Mouse (Mus musculus) cerebellum, adult 2 months (tissue): ENCODE measurements at regions not wholly inside any gene's neighbourhood (a gene's known extent, or its start where the extent isn't known, plus 50 kb on each side); places are given as distances from the start of the nearest gene placed in this dataset.

Experiments
- DNase-seq, 2 experiments: peaks; one replicate each; pipeline ENCODE4 v3.0.0; 2021
- H3K27ac ChIP-seq: fragments of 200-500 bp; 2 replicates; pipeline ENCODE4 v1.5.1; 2012; ENCODE audit warnings: low read length, control low read depth, inconsistent platforms; ENCODE audit not compliant: insufficient read depth
- H3K27me3 ChIP-seq: fragments of 200-500 bp; 2 replicates; pipeline ENCODE4 v1.6.1; 2012; ENCODE audit warnings: inconsistent platforms, mild to moderate bottlenecking, low read length, moderate library complexity; ENCODE audit not compliant: control insufficient read depth, insufficient read depth
- H3K4me1 ChIP-seq: fragments of 200-500 bp; 2 replicates; pipeline ENCODE4 v1.6.1; 2011; ENCODE audit warnings: low read length; ENCODE audit not compliant: control insufficient read depth, insufficient read depth
- H3K4me3 ChIP-seq: fragments of 200-500 bp; replicated peaks from 2 replicates; pipeline ENCODE3; 2011; ENCODE audit warnings: mild to moderate bottlenecking, low read depth, low read length, control low read depth; ENCODE audit not compliant: insufficient read depth
- CTCF ChIP-seq: fragments of 200-500 bp; IDR thresholded peaks from 2 replicates; pipeline ENCODE4 v1.5.1; 2011; ENCODE audit warnings: low read depth, mild to moderate bottlenecking, control low read depth, low read length, moderate library complexity, borderline replicate concordance; ENCODE audit not compliant: insufficient read depth
- POLR2A ChIP-seq: fragments of 200-500 bp; IDR thresholded peaks from 2 replicates; pipeline ENCODE4 v1.6.1; 2011; ENCODE audit warnings: low read length, control low read depth, borderline replicate concordance; ENCODE audit not compliant: insufficient read depth
- WGBS: fragments of 180-500 bp; shearing (Covaris S2); methylation state at CpG from one replicate; pipeline ENCODE4 v1.1.7; 2018; 5-methylcytosine and 5-hydroxymethylcytosine counted together

DNA sequence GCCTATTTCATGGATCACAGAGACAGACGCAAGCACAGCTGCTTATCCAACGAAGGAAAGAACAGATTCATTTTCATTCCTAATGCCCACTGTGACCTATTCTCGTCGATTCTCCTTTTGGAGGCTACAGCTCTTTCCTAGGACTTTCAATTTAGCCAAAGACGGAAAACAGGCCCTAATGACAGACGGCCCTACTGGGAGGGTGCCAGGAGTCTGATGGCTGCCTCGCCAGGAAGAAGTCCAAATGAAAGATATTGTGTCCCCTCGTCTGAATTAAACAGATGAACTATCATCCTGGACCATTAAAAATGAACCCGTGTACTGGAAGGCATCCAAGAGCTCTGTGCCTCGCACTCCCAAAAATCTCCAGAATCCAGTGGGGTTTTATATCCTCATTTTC, 89.5 kb upstream of the Kdm8 start:
- peak; percentile 12 to 16 for DNase-seq
- Histone ChIP-seq H3K27ac (no peak overlapping the region), H3K27me3 (peaks cover 2% of the 10 kb centered on the region; the same call in 1 of the 2 replicates), H3K4me3 (no peak overlapping the region), H3K4me1 (no peaks in the 10 kb centered on the region)
- no peak for TF ChIP-seq POLR2A
- no peak for TF ChIP-seq CTCF
- 7% methylated on average over 10 of the region's 10 CpGs for WGBS

DNA sequence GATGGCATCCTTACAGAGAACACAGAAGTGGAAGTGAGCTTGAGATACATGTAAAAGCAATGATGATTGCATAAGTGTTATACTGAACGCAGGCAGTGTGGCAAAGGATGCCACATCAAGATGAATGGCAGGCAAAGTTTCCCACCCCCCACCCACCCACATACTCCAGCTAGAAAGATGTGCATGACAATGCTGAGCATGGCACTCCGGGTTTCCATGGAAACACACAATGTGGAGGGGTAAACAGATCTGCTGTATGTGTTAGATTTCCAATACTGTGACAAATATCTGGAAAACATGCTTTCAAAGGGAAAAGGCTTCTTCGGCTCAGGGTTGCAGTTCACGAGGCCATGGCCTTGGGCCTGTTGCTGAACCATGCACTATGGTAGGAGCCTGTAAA, 86.5 kb upstream of the Kdm8 start:
- Histone ChIP-seq H3K4me1 (no peaks in the 10 kb centered on the region), H3K4me3 (no peak overlapping the region), H3K27ac (no peak overlapping the region), H3K27me3 (no peaks in the 10 kb centered on the region; the same call in 1 of the 2 replicates)
- WGBS = 82% methylated on average over 4 of the region's 4 CpGs
- TF ChIP-seq POLR2A (no peak), CTCF (no peak)
- no peak for DNase-seq

DNA sequence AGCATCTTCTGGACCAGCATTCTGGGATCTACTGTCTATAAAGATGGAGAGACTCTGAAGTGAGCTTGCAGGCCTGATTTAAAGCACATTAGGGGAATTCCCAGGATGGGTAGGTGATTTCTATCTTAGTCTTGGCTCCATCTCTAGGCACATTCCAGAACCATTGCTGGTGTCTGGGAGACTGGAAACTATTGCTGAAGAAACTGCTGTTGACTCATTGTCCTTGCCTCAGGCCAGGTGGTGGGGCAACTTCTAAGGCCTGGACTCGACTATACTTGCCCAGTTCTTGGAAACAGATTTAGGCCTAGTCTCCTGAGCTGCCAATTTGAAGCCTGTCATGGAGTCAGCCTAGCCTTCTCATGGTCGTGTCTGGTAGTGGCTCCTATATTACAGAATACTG, 61.5 kb upstream of the Kdm8 start:
- DNase-seq = no peak
- Histone ChIP-seq H3K4me3 (no peak overlapping the region), H3K27me3 (no peaks in the 10 kb centered on the region; the same call in 1 of the 2 replicates), H3K4me1 (no peaks in the 10 kb centered on the region), H3K27ac (no peak overlapping the region)
- 59% methylated on average over 2 of the region's 2 CpGs for WGBS
- TF ChIP-seq POLR2A (no peak), CTCF (no peak)

DNA sequence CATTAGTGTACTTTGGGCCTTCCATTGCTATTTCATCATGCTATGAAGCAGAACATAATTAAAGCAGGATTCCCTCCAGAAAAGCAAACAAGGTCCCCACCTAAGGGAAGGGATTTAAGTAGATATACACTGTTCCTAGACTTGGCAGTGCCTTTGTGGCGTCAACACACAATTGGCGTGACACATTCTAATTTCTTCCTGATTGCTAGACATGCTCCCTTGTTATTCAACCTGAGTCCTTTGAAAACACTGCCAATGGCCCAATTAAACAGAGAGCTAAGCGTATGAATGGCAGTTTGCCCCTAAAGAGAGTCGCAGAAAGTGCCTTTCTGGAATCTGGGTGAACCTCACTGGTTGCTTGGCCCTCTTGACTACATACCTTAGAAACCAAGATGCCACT, 60.3 kb upstream of the Kdm8 start:
- 85% methylated on average over 4 of the region's 4 CpGs for WGBS
- Histone ChIP-seq H3K4me3 (no peak overlapping the region), H3K4me1 (no peaks in the 10 kb centered on the region), H3K27ac (no peak overlapping the region), H3K27me3 (no peaks in the 10 kb centered on the region; the same call in 1 of the 2 replicates)
- no peak for DNase-seq
- no peak for TF ChIP-seq CTCF
- no peak for TF ChIP-seq POLR2A

DNA sequence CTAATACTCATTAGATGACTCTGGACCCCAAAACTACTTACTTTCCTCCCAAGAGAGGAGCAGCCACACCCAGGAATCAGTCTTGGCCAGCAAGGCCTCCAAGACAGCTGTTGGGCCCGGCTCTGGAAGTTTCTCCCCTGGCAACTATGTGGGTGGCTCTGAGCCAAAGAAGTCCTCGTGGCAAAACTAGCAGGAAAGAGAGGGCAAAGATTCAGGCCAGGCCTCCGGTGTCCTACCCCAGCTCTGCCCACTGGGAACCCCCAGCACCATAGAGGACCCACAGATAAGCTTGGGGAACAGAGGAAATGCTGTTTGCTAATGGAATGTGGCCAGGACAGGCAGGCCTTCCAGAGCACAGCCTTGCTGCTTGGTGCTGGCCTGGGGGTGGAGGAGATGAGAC, 51.9 kb upstream of the Kdm8 start:
- Histone ChIP-seq H3K4me1 (no peaks in the 10 kb centered on the region), H3K27ac (no peak overlapping the region), H3K27me3 (no peaks in the 10 kb centered on the region), H3K4me3 (no peak overlapping the region)
- 18% methylated on average over 3 of the region's 3 CpGs for WGBS
- TF ChIP-seq CTCF = no peak
- no peak for TF ChIP-seq POLR2A
- DNase-seq = peak; percentile 5 to 8

DNA sequence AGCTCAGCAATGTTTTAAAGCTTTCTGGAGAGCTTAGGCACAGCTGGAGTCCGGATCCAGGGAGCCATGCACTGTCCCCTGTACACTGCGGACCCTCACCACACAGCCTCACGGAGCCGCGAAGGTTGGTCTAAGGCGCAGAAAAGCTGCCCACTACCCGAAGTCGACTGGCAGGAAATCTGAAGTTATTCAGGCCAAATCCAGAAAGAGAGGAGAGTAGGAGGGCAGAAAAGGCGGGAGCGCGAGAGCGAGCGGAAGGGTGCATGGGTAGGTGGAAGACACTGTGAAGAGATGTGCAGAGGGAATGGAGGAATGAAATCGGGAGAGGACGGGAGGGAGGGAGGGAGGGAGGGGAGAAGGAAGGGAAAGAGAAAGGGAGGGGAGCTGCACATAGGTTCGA, 51.2 kb upstream of the Kdm8 start:
- no peak overlapping the region for H3K27ac ChIP-seq
- under 1% methylated on average over 16 of the region's 16 CpGs for WGBS
- peak overlapping the region; percentile 48 for H3K4me3 ChIP-seq
- H3K27me3 ChIP-seq = no peaks in the 10 kb centered on the region
- H3K4me1 ChIP-seq = no peaks in the 10 kb centered on the region
- no peak for DNase-seq
- TF ChIP-seq CTCF (no peak), POLR2A (no peak)

DNA sequence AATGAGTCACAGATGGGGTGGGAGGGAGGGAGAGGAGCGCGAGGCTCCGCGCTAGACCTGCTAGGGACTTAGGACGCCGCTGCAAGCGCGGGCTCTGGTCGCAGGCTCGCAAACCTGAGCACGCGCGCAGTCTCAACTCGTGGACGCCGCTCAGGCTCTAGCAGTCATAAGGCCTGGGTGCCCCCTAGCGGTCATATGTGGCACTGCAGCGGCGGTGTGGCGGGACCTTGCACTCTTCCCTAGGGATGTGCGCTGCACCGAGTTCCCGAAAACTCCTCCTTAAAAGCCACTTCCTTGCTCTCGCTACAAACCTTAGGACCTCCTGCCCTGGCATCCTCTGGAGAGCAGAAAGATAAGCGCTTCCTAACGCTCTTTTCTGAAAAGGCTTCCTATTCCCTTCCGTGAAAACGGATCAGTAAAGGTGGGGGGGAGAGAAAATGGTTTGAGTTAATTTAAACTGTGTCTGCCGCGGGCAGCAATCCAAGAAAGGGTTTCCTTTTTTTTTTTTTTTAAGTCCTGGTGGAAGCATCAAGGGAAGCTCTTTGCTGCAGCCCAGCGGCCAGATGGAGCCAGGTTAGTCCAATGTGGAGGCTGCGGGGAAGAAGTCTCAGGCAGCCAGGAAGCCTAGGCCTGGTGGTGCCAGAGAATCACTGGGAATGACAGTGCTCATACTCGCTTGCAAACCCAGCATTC, 50.7 kb upstream of the Kdm8 start:
- TF ChIP-seq POLR2A = no peak
- peak; percentile 95 for TF ChIP-seq CTCF
- peak; percentile 90 to 97 for DNase-seq
- Histone ChIP-seq H3K4me1 (no peaks in the 10 kb centered on the region), H3K27ac (no peak overlapping the region), H3K27me3 (no peaks in the 10 kb centered on the region), H3K4me3 (peak overlapping the region; percentile 48)
- under 1% methylated on average over 33 of the region's 33 CpGs for WGBS
